21 mouse cellular contexts compared by ENCODE assay signal in the genomic region with DNA sequence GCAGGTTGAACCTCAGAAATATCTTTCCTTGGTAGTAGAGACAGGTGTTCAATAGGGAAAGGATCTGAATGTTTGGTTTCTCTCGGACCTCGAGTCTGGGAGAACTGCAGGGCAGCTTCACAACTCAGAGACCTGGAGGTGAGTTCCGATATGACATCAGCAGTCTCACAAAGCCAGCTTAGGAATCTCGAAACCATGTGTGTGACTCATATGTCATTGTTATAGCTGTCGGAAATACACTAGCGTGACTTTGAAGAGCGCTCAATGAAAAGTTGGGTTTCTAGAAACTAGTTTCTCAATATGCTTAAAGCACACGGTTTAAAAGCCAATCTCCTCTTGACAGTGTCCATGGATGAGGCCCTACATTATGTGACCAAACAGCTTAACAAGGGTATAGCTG.
DNase-seq lines count a peak whose midpoint lies in the region; ATAC-seq and TF ChIP-seq lines count a peak whose summit lies in the region.
"Had no signal": no experiment of that assay in that cellular context is flagged by ENCODE, and none has a peak within 500 bp of the region (broad histone marks: within the 10 kb centered on the region; RNA-seq: fewer than 3 reads in every experiment).

No protein-coding gene starts in this region.

- H3K9me3 ChIP-seq in CH12.LX (replicated peaks; ENCODE audit: low read length): no peaks in the 10 kb centered on the region
- no peaks in the 10 kb centered on the region for H3K9me3 ChIP-seq in stomach, embryonic 16.5 days (replicated peaks; ENCODE audit: control insufficient read depth, low read length)
- no peaks in the 10 kb centered on the region for H3K9me3 ChIP-seq in stomach, postnatal 0 days (ENCODE audit: control insufficient read depth, low read length)

- no peaks in the 10 kb centered on the region for H3K79me2 ChIP-seq in CH12.LX (replicated peaks; ENCODE audit: control insufficient read depth, extremely low read depth, insufficient read depth, poor library complexity, severe bottlenecking)

- in situ Hi-C loops in CH12.LX (cut with MboI; ENCODE audit: low pct_ligation_motif_present, low pct_unique_long_range_greater_than_20kb, low sequenced_read_pairs): no loop called here

- no peaks in the 10 kb centered on the region for H3K36me3 ChIP-seq in CH12.LX (replicated peaks in 1 of 2; ENCODE audit: control insufficient read depth in 1 of 2, insufficient read depth in 1 of 2, low read length in 1 of 2)
- H3K36me3 ChIP-seq in stomach, embryonic 16.5 days (ENCODE audit: control insufficient read depth, insufficient read depth, low read length): no peaks in the 10 kb centered on the region
- H3K36me3 ChIP-seq in stomach, postnatal 0 days (ENCODE audit: control insufficient read depth, insufficient read depth, low read length): no peaks in the 10 kb centered on the region
- H3K36me3 ChIP-seq: G1E had no signal

- no peak overlapping the region for H3K27ac ChIP-seq in CH12.LX (ENCODE audit: insufficient read depth, low read depth)
- H3K27ac ChIP-seq in stomach, embryonic 16.5 days (ENCODE audit: low read length): peak overlapping the region; percentile 16; the same call in 1 of the 2 replicates
- 0 out of 2 replicates have a peak overlapping the region, but pooled peaks have one; percentile 20 for H3K27ac ChIP-seq in stomach, postnatal 0 days (replicated peaks)

- dilution Hi-C loops in CH12.LX (cut with MboI; ENCODE audit: extremely low pct_ligation_motif_present, extremely low pct_unique_long_range_greater_than_20kb, low sequenced_read_pairs): no loop called here

- no peak overlapping the region for H3K9ac ChIP-seq in CH12.LX (ENCODE audit: insufficient read depth, low read depth)
- H3K9ac ChIP-seq in stomach, embryonic 16.5 days (ENCODE audit: low read length): no peak overlapping the region
- no peak overlapping the region for H3K9ac ChIP-seq in stomach, postnatal 0 days (ENCODE audit: low read length)

- TF ChIP-seq CTCF in CH12.LX (conservative IDR thresholded peaks at IDR 0.05 in 1 of 2, IDR thresholded peaks at IDR 0.05 in 1 of 2; ENCODE audit: low read depth in 2 of 2, low read length in 2 of 2): no peak
- TF ChIP-seq CTCF in stomach, postnatal 0 days (IDR thresholded peaks at IDR 0.05; ENCODE audit: low read depth): no peak

- no peak for DNase-seq in CH12.LX (ENCODE audit: extremely low read depth)
- DNase-seq in stomach, postnatal 0 days (ENCODE audit: low spot score): no peak
- no peak for DNase-seq in lung, postnatal 36 days
- no peak for DNase-seq in cerebellum, adult 9-10 months
- DNase-seq: adrenal gland, adult 2 months; adrenal gland, adult 8-10 months; adrenal gland, postnatal 10 days; adrenal gland, postnatal 14 days; adrenal gland, postnatal 25 days; adrenal gland, postnatal 36 days; B cell, adult 2 months; cerebellum, adult 11 months; cerebellum, adult 11-12 months; cerebellum, adult 18-20 months; cerebellum, adult 2 months had no signal

- TF ChIP-seq POLR2A in CH12.LX (IDR thresholded peaks at IDR 0.05; ENCODE audit: low read depth, low read length): no peak

- no peaks in the 10 kb centered on the region for H3K27me3 ChIP-seq in CH12.LX (replicated peaks)
- no peaks in the 10 kb centered on the region for H3K27me3 ChIP-seq in stomach, embryonic 16.5 days (ENCODE audit: control insufficient read depth, insufficient read depth, low read length)
- H3K27me3 ChIP-seq in stomach, postnatal 0 days (ENCODE audit: control insufficient read depth, insufficient read depth, low read length): no peaks in the 10 kb centered on the region
- H3K27me3 ChIP-seq: Patski had no signal

- no peak for TF ChIP-seq RAD21 in CH12.LX (IDR thresholded peaks at IDR 0.05; ENCODE audit: low read depth, low read length)

- 86% methylated on average over 8 of the region's 8 CpGs for WGBS in stomach, embryonic 16.5 days
- 81% methylated on average over 8 of the region's 8 CpGs for WGBS in stomach, postnatal 0 days

- H3K4me1 ChIP-seq in CH12.LX (ENCODE audit: control insufficient read depth in 1 of 2, insufficient read depth in 2 of 2): no peaks in the 10 kb centered on the region
- H3K4me1 ChIP-seq in stomach, embryonic 16.5 days (ENCODE audit: control insufficient read depth, insufficient read depth, low read length): no peaks in the 10 kb centered on the region
- no peaks in the 10 kb centered on the region for H3K4me1 ChIP-seq in stomach, postnatal 0 days (replicated peaks; ENCODE audit: control insufficient read depth, insufficient read depth)

- peak; percentile 65 for TF ChIP-seq EP300 in CH12.LX (IDR thresholded peaks at IDR 0.05; ENCODE audit: low read length)
- TF ChIP-seq EP300 in stomach, postnatal 0 days (optimal IDR thresholded peaks at IDR 0.05): peak; percentile 40

- H3K4me3 ChIP-seq in CH12.LX (replicated peaks in 1 of 3; ENCODE audit: low read depth in 2 of 3, low read length in 2 of 3, poor library complexity in 1 of 3): no peak overlapping the region
- no peak overlapping the region for H3K4me3 ChIP-seq in stomach, embryonic 16.5 days (replicated peaks; ENCODE audit: low read length)
- no peak overlapping the region for H3K4me3 ChIP-seq in stomach, postnatal 0 days (ENCODE audit: low read depth, low read length)

- no peak overlapping the region; the same call in 1 of the 2 replicates for H3K4me2 ChIP-seq in CH12.LX (ENCODE audit: insufficient read depth, low read depth, poor library complexity, severe bottlenecking)
- H3K4me2 ChIP-seq in stomach, embryonic 16.5 days (ENCODE audit: low read depth, low read length): no peak overlapping the region
- no peak overlapping the region for H3K4me2 ChIP-seq in stomach, postnatal 0 days (replicated peaks; ENCODE audit: low read depth)

- ATAC-seq in stomach, embryonic 16.5 days (ENCODE audit: insufficient read depth, low FRiP score): no peak
- ATAC-seq in stomach, postnatal 0 days (ENCODE audit: low FRiP score, low TSS enrichment): no peak; the same call in 1 of the 2 replicates
- ATAC-seq in megakaryocyte, adult 5-6 weeks (ENCODE audit: poor library complexity, severe bottlenecking): no peak
- ATAC-seq: activated CD4-positive, CD25-positive, alpha-beta regulatory T cell, adult 4 months; CD4-positive, CD25-positive, alpha-beta regulatory T cell, adult 4 months; Patski had no signal

TF ChIP-seq in CH12.LX, 34 proteins besides CTCF, POLR2A, EP300 and RAD21:
- TF ChIP-seq IRF4 (IDR thresholded peaks at IDR 0.05; ENCODE audit: low read depth, low read length): peak; percentile 54
- no peak for TF ChIP-seq USF1 (IDR thresholded peaks at IDR 0.05; ENCODE audit: low read depth, low read length)
- no peak for TF ChIP-seq CHD1 (IDR thresholded peaks at IDR 0.05; ENCODE audit: low read depth, low read length)
- TF ChIP-seq PAX5 (IDR thresholded peaks at IDR 0.05; ENCODE audit: low read length): no peak
- TF ChIP-seq CHD2 (IDR thresholded peaks at IDR 0.05; ENCODE audit: low read length): no peak
- TF ChIP-seq JUN (IDR thresholded peaks at IDR 0.05; ENCODE audit: insufficient read depth, low read depth, low read length): peak; percentile 66
- TF ChIP-seq TCF12 (IDR thresholded peaks at IDR 0.05; ENCODE audit: low read depth, low read length): no peak
- TF ChIP-seq MAZ (IDR thresholded peaks at IDR 0.05; ENCODE audit: low read depth, low read length): no peak
- TF ChIP-seq MYC (IDR thresholded peaks at IDR 0.05; ENCODE audit: low read depth, low read length): 0 out of 2 replicates have a peak, but pooled peaks have one; percentile 44
- no peak for TF ChIP-seq MEF2A (IDR thresholded peaks at IDR 0.05; ENCODE audit: borderline replicate concordance, low read depth, low read length)
- TF ChIP-seq USF2 (conservative IDR thresholded peaks at IDR 0.05; ENCODE audit: low read depth, low read length): no peak
- TF ChIP-seq HCFC1 (IDR thresholded peaks at IDR 0.05; ENCODE audit: low read depth, low read length): no peak
- TF ChIP-seq UBTF (IDR thresholded peaks at IDR 0.05; ENCODE audit: low read depth, low read length): no peak
- TF ChIP-seq E2F4 (IDR thresholded peaks at IDR 0.05; ENCODE audit: insufficient replicate concordance, low read depth, low read length): no peak
- no peak for TF ChIP-seq ZMIZ1 (IDR thresholded peaks at IDR 0.05; ENCODE audit: low read depth, low read length)
- no peak for TF ChIP-seq SMC3 (IDR thresholded peaks at IDR 0.05; ENCODE audit: low read depth, low read length)
- TF ChIP-seq NELFE (IDR thresholded peaks at IDR 0.05; ENCODE audit: low read depth, low read length): no peak
- peak; percentile 75 for TF ChIP-seq BHLHE40 (IDR thresholded peaks at IDR 0.05; ENCODE audit: low read depth, low read length)
- no peak for TF ChIP-seq ELF1 (IDR thresholded peaks at IDR 0.05; ENCODE audit: low read depth, low read length)
- no peak for TF ChIP-seq ZNF384 (IDR thresholded peaks at IDR 0.05; ENCODE audit: low read depth, low read length)
- TF ChIP-seq JUND (conservative IDR thresholded peaks at IDR 0.05; ENCODE audit: low read depth, low read length): peak; percentile 36; the same call in 1 of the 2 replicates
- TF ChIP-seq SIN3A (IDR thresholded peaks at IDR 0.05; ENCODE audit: low read length): no peak
- TF ChIP-seq ZC3H11A (IDR thresholded peaks at IDR 0.05; ENCODE audit: low read depth, low read length): no peak
- TF ChIP-seq MAX (IDR thresholded peaks at IDR 0.05; ENCODE audit: low read length): no peak
- TF ChIP-seq GABPA (IDR thresholded peaks at IDR 0.05; ENCODE audit: insufficient replicate concordance, low read depth, low read length): no peak
- TF ChIP-seq KAT2A (IDR thresholded peaks at IDR 0.05; ENCODE audit: insufficient replicate concordance, low read length): no peak
- no peak for TF ChIP-seq TBP (conservative IDR thresholded peaks at IDR 0.05; ENCODE audit: low read depth, low read length)
- TF ChIP-seq ETS1 (conservative IDR thresholded peaks at IDR 0.05; ENCODE audit: low read depth, low read length): 0 out of 2 replicates have a peak, but pooled peaks have one; percentile 19
- TF ChIP-seq RCOR1 (conservative IDR thresholded peaks at IDR 0.05; ENCODE audit: low read depth, low read length): no peak
- TF ChIP-seq MXI1 (IDR thresholded peaks at IDR 0.05; ENCODE audit: low read depth, low read length): no peak
